Mouse (Mus musculus) forebrain, embryonic 12.5 days (tissue): ENCODE data around the gene Meioc. TPM values are rescaled to one million over a fixed set of nuclear protein-coding genes. Genes with fewer than 3 reads are reported as not detected.
A peak's percentile ranks its signal among the peaks of the same experiment; 100 is the strongest.
"Not testable (repeated sequence)": the region's sequence is repeated elsewhere in the genome, so short reads cannot be mapped to it uniquely, and the experiment has no call there.

Source experiments
- ATAC-seq: fragments of 200-750 bp; cut with Nextera tagmentation; 2 replicates; pipeline ENCODE4 v1.8.0; 2017; ENCODE audit warnings: moderate TSS enrichment; ENCODE audit not compliant: low FRiP score
- H3K27ac ChIP-seq: fragments of 300-500 bp; sonication (generic); 2 replicates; pipeline ENCODE4 v1.5.1; 2016; ENCODE audit warnings: mild to moderate bottlenecking
- H3K27me3 ChIP-seq: fragments of 300-500 bp; sonication (generic); 2 replicates; pipeline ENCODE4 v1.6.1; 2016; ENCODE audit warnings: mild to moderate bottlenecking
- H3K36me3 ChIP-seq: fragments of 300-500 bp; sonication (generic); replicated peaks from 2 replicates; pipeline ENCODE4 v1.6.1; 2016; ENCODE audit warnings: mild to moderate bottlenecking
- H3K4me1 ChIP-seq: fragments of 300-500 bp; sonication (generic); 2 replicates; pipeline ENCODE4 v1.6.1; 2016
- H3K4me2 ChIP-seq: fragments of 300-500 bp; sonication (generic); 2 replicates; pipeline ENCODE4 v1.6.1; 2016; ENCODE audit warnings: mild to moderate bottlenecking, moderate library complexity
- H3K4me3 ChIP-seq: fragments of 300-500 bp; sonication (generic); replicated peaks from 2 replicates; pipeline ENCODE4 v1.5.1; 2016; ENCODE audit warnings: mild to moderate bottlenecking
- H3K9ac ChIP-seq: fragments of 300-500 bp; sonication (generic); 2 replicates; pipeline ENCODE4 v1.6.1; 2016; ENCODE audit warnings: mild to moderate bottlenecking
- H3K9me3 ChIP-seq: fragments of 300-500 bp; sonication (generic); 2 replicates; pipeline ENCODE4 v1.6.1; 2016
- WGBS: fragments of 180-500 bp; shearing (Covaris S2); methylation state at CpG from one replicate; pipeline ENCODE4 v1.1.7; 2016; 5-methylcytosine and 5-hydroxymethylcytosine counted together
- microRNA-seq: library from miRNA; unstranded; fragments of <30 nt; microRNA quantifications from one replicate; pipeline ENCODE4, GENCODE M21; 2017
- polyA plus RNA-seq: library from polyadenylated mRNA; unstranded; fragments of >200 nt; fragmentation: Nextera tagmentation; extraction: Ambion mirVana; gene quantifications from 2 replicates; pipeline ENCODE4 v1.2.1, GENCODE M21; 2016

Meioc gene
- polyA plus RNA-seq, 1 experiment from 2014 or later, result 0.19 TPM

GRCm38 (mm10) chr11:102697338-102698017 is 34.0 kb downstream of the Meioc start, which contains the start of gene Ccdc43:
TSS of gene Ccdc43 (minus strand) at chr11:102697782.
- H3K4me1 ChIP-seq, result peaks cover 15% of the 10 kb centered on the region
- peaks cover 11% of the 10 kb centered on the region; the same call in 1 of the 2 replicates for H3K36me3 ChIP-seq
- peak within 1 kb of the TSS; percentile 74 for H3K4me2 ChIP-seq
- peak within 1 kb of the TSS; percentile 84 for H3K9ac ChIP-seq
- H3K9me3 ChIP-seq, result no peaks in the 10 kb centered on the region
- H3K27ac ChIP-seq, result peak within 1 kb of the TSS; percentile 53
- no peaks in the 10 kb centered on the region; the same call in 1 of the 2 replicates for H3K27me3 ChIP-seq
- WGBS, result under 1% methylated on average over 49 of the region's 49 CpGs
- peak within 1 kb of the TSS; percentile 80 for H3K4me3 ChIP-seq
- peak; percentile 94 for ATAC-seq

- ATAC-seq, result no peak; the same call in 1 of the 2 replicates
- 24% methylated on average over 9 of the region's 9 CpGs for WGBS
- peak overlapping the region; percentile 53 for H3K27ac ChIP-seq
Measured at GRCm38 (mm10) chr11:102698018-102698476, 34.5 kb downstream of the Meioc start.

GRCm38 (mm10) chr11:102702206-102702605 is 38.7 kb downstream of the Meioc start:
- not testable (repeated sequence) for H3K4me1 ChIP-seq, H3K27ac ChIP-seq, H3K9me3 ChIP-seq, H3K4me2 ChIP-seq, H3K36me3 ChIP-seq, H3K9ac ChIP-seq, H3K27me3 ChIP-seq, H3K4me3 ChIP-seq, ATAC-seq
- 93% methylated on average over 6 of the region's 6 CpGs for WGBS

More at GRCm38 (mm10) chr11:102698018-102698476, 34.5 kb downstream of the Meioc start:
- H3K4me3 ChIP-seq, result peak overlapping the region; percentile 80
- H3K9ac ChIP-seq, result peak overlapping the region; percentile 84
- H3K4me1 ChIP-seq, result peaks cover 15% of the 10 kb centered on the region
- H3K27me3 ChIP-seq, result no peaks in the 10 kb centered on the region; the same call in 1 of the 2 replicates
- peak overlapping the region; percentile 74 for H3K4me2 ChIP-seq
- H3K36me3 ChIP-seq, result peaks cover 8% of the 10 kb centered on the region; the same call in 1 of the 2 replicates
- H3K9me3 ChIP-seq, result no peaks in the 10 kb centered on the region

GRCm38 (mm10) chr11:102712411-102712810 is 48.9 kb downstream of the Meioc start:
- H3K4me3 ChIP-seq, result no peak overlapping the region
- no peaks in the 10 kb centered on the region for H3K36me3 ChIP-seq
- no peaks in the 10 kb centered on the region for H3K4me1 ChIP-seq
- no peak for ATAC-seq
- WGBS, result 91% methylated on average over 4 of the region's 4 CpGs
- no peak overlapping the region for H3K9ac ChIP-seq
- no peak overlapping the region for H3K4me2 ChIP-seq
- H3K27ac ChIP-seq, result no peak overlapping the region
- H3K27me3 ChIP-seq, result no peaks in the 10 kb centered on the region
- H3K9me3 ChIP-seq, result no peaks in the 10 kb centered on the region

- not testable (repeated sequence) for ATAC-seq, H3K9ac ChIP-seq, H3K4me3 ChIP-seq, H3K27me3 ChIP-seq, H3K4me1 ChIP-seq, H3K27ac ChIP-seq, H3K36me3 ChIP-seq, H3K4me2 ChIP-seq, H3K9me3 ChIP-seq
- 86% methylated on average over 2 of the region's 2 CpGs for WGBS
Measured at GRCm38 (mm10) chr11:102714578-102714977, 51.1 kb downstream of the Meioc start.

- WGBS, result 80% methylated on average over 7 of the region's 7 CpGs
- Histone ChIP-seq H3K4me1 (no peaks in the 10 kb centered on the region), H3K4me3 (no peak overlapping the region), H3K27ac (no peak overlapping the region), H3K9ac (no peak overlapping the region), H3K27me3 (no peaks in the 10 kb centered on the region), H3K9me3 (no peaks in the 10 kb centered on the region), H3K36me3 (no peaks in the 10 kb centered on the region), H3K4me2 (no peak overlapping the region)
- no peak for ATAC-seq
Measured at GRCm38 (mm10) chr11:102716135-102716534, 52.6 kb downstream of the Meioc start.

- no peaks in the 10 kb centered on the region for H3K4me1 ChIP-seq
- H3K4me3 ChIP-seq, result no peak overlapping the region
- H3K27ac ChIP-seq, result no peak overlapping the region
- H3K9ac ChIP-seq, result no peak overlapping the region
- 38% methylated on average over 3 of the region's 3 CpGs for WGBS
- H3K27me3 ChIP-seq, result no peaks in the 10 kb centered on the region
- no peaks in the 10 kb centered on the region for H3K36me3 ChIP-seq
- no peak for ATAC-seq
- H3K4me2 ChIP-seq, result no peak overlapping the region
- no peaks in the 10 kb centered on the region for H3K9me3 ChIP-seq
Measured at GRCm38 (mm10) chr11:102725574-102725973, 62.1 kb downstream of the Meioc start.

GRCm38 (mm10) chr11:102728614-102729013 is 65.1 kb downstream of the Meioc start:
- Histone ChIP-seq H3K27ac (no peak overlapping the region), H3K27me3 (no peaks in the 10 kb centered on the region), H3K9ac (no peak overlapping the region), H3K4me1 (no peaks in the 10 kb centered on the region), H3K4me3 (no peak overlapping the region), H3K9me3 (no peaks in the 10 kb centered on the region), H3K36me3 (no peaks in the 10 kb centered on the region), H3K4me2 (no peak overlapping the region)
- WGBS, result 38% methylated on average over 7 of the region's 7 CpGs
- ATAC-seq, result no peak

- Histone ChIP-seq H3K9ac (no peak overlapping the region), H3K9me3 (no peaks in the 10 kb centered on the region), H3K4me1 (no peaks in the 10 kb centered on the region), H3K36me3 (no peaks in the 10 kb centered on the region), H3K27ac (no peak overlapping the region), H3K4me2 (no peak overlapping the region), H3K4me3 (no peak overlapping the region), H3K27me3 (no peaks in the 10 kb centered on the region)
- 88% methylated on average over 3 of the region's 3 CpGs for WGBS
- ATAC-seq, result no peak
Measured at GRCm38 (mm10) chr11:102729835-102730234, 66.3 kb downstream of the Meioc start.

GRCm38 (mm10) chr11:102731366-102731765 is 67.8 kb downstream of the Meioc start:
- WGBS, result 91% methylated on average over 6 of the region's 6 CpGs
- H3K27ac ChIP-seq, result no peak overlapping the region
- no peak for ATAC-seq

More at GRCm38 (mm10) chr11:102731366-102731765, 67.8 kb downstream of the Meioc start:
- no peaks in the 10 kb centered on the region for H3K9me3 ChIP-seq
- H3K4me2 ChIP-seq, result no peak overlapping the region
- H3K4me3 ChIP-seq, result no peak overlapping the region
- no peaks in the 10 kb centered on the region for H3K27me3 ChIP-seq
- no peak overlapping the region for H3K9ac ChIP-seq
- no peaks in the 10 kb centered on the region for H3K36me3 ChIP-seq
- H3K4me1 ChIP-seq, result no peaks in the 10 kb centered on the region

Small RNAs within 50 kb of the gene (microRNA-seq; reads per million reads assigned to microRNA genes)
- not detected for gene Gm22920

Other genes starting within 250 kb of the Meioc start
- 55.5 and 57.6 TPM in 2 replicates for gene Grn, start 233.4 kb upstream of the Meioc start, polyA plus RNA-seq
- 13.3 and 15.2 TPM in 2 replicates for gene Fam171a2, start 216.0 kb upstream of the Meioc start, polyA plus RNA-seq
- 3.5 and 4.5 TPM in 2 replicates for gene Itga2b, start 193.6 kb upstream of the Meioc start, polyA plus RNA-seq
- gene Gpatch8, start 107.3 kb upstream of the Meioc start, polyA plus RNA-seq, result 66.6 and 67.9 TPM in 2 replicates
- gene Gm11627, start 84.3 kb upstream of the Meioc start, polyA plus RNA-seq, result 11.7 and 12.5 TPM in 2 replicates
- gene Fzd2, start 59.3 kb upstream of the Meioc start, polyA plus RNA-seq, result 42.2 and 42.3 TPM in 2 replicates
- gene Ccdc43, start 34.1 kb downstream of the Meioc start, polyA plus RNA-seq, result 55.1 and 57.7 TPM in 2 replicates
- gene Adam11, start 97.7 kb downstream of the Meioc start, polyA plus RNA-seq, result 22.7 and 23.0 TPM in 2 replicates
- 90.5 and 103 TPM in 2 replicates for gene Gjc1, start 156.0 kb downstream of the Meioc start, polyA plus RNA-seq
- gene Higd1b, start 172.1 kb downstream of the Meioc start, polyA plus RNA-seq, result not detected in 2 replicates
- 274 and 279 TPM in 2 replicates for gene Eftud2, start 217.3 kb downstream of the Meioc start, polyA plus RNA-seq
- 1.7 and 2.4 TPM in 2 replicates for gene Ccdc103, start 217.5 kb downstream of the Meioc start, polyA plus RNA-seq
- gene Fam187a, start 221.5 kb downstream of the Meioc start, polyA plus RNA-seq, result not detected in 2 replicates
- gene Gfap, start 237.2 kb downstream of the Meioc start, polyA plus RNA-seq, result 0.09 TPM in 1 of 2 replicates, not detected in the other